Mouse (Mus musculus): ENCODE results near the gene Ccni.

- TF ChIP-seq TAL1 (IDR thresholded peaks at IDR 0.05; ENCODE audit: low read length) (no peak), GATA1 (IDR thresholded peaks at IDR 0.05; ENCODE audit: low read length) (no peak)
Observed at GRCm38 (mm10) chr5:93145504-93145903, 60.8 kb downstream of the Ccni start.
